Mouse (Mus musculus): Measurements from ENCODE around the gene Nucb2.
A peak's percentile ranks its signal among the peaks of the same experiment; 100 is the strongest.

Gene Nucb2

GRCm38 (mm10) chr7:116503879-116504817, at the start of gene Nucb2:
Gene Nucb2 (plus strand): TSS chr7:116504369.
- DNase-seq = peak; percentile 93 to 95

GRCm38 (mm10) chr7:116456964-116457363, 47.2 kb upstream of the Nucb2 start:
- no peak for DNase-seq

GRCm38 (mm10) chr7:116457391-116457790, 46.8 kb upstream of the Nucb2 start:
- no peak for DNase-seq

- DNase-seq = peak in 1 of 2 experiments; percentile 11
Measured at GRCm38 (mm10) chr7:116458985-116459441, 45.2 kb upstream of the Nucb2 start.

GRCm38 (mm10) chr7:116462114-116462513, 42.1 kb upstream of the Nucb2 start:
- DNase-seq = no peak

GRCm38 (mm10) chr7:116475836-116476235, 28.3 kb upstream of the Nucb2 start:
- no peak for DNase-seq

GRCm38 (mm10) chr7:116476264-116476663, 27.9 kb upstream of the Nucb2 start:
- no peak for DNase-seq

- no peak for DNase-seq
Measured at GRCm38 (mm10) chr7:116483106-116483505, 21.1 kb upstream of the Nucb2 start.

- DNase-seq = no peak
Measured at GRCm38 (mm10) chr7:116483782-116484181, 20.4 kb upstream of the Nucb2 start.

- no peak for DNase-seq
Measured at GRCm38 (mm10) chr7:116484213-116484612, 20.0 kb upstream of the Nucb2 start.

- no peak for DNase-seq
Measured at GRCm38 (mm10) chr7:116485062-116485601, 19.0 kb upstream of the Nucb2 start.

GRCm38 (mm10) chr7:116491113-116491512, 13.1 kb upstream of the Nucb2 start:
- no peak for DNase-seq

GRCm38 (mm10) chr7:116493267-116494003, 10.7 kb upstream of the Nucb2 start:
- DNase-seq = no peak

- no peak for DNase-seq
Measured at GRCm38 (mm10) chr7:116494618-116495017, 9.6 kb upstream of the Nucb2 start.

- DNase-seq = no peak
Measured at GRCm38 (mm10) chr7:116496760-116497159, 7.4 kb upstream of the Nucb2 start.

GRCm38 (mm10) chr7:116504818-116505170, 625 bp downstream of the Nucb2 start:
- no peak for DNase-seq

GRCm38 (mm10) chr7:116514030-116514429, 9.9 kb downstream of the Nucb2 start:
- DNase-seq = no peak

GRCm38 (mm10) chr7:116514546-116514945, 10.4 kb downstream of the Nucb2 start:
- no peak for DNase-seq

GRCm38 (mm10) chr7:116515059-116515458, 10.9 kb downstream of the Nucb2 start:
- DNase-seq = no peak

GRCm38 (mm10) chr7:116515514-116516135, 11.5 kb downstream of the Nucb2 start:
- no peak for DNase-seq

- no peak for DNase-seq
Measured at GRCm38 (mm10) chr7:116517240-116517639, 13.1 kb downstream of the Nucb2 start.

GRCm38 (mm10) chr7:116518155-116518554, 14.0 kb downstream of the Nucb2 start:
- no peak for DNase-seq

GRCm38 (mm10) chr7:116519805-116520204, 15.6 kb downstream of the Nucb2 start:
- DNase-seq = no peak

Data from thymus, adult 18-20 months (tissue).